Mouse (Mus musculus) kidney, postnatal 0 days (tissue): ENCODE results near the gene Syce2. TPM values are rescaled to one million over a fixed set of nuclear protein-coding genes. Genes with fewer than 3 reads are reported as not detected.

ENCODE experiments used
- ATAC-seq: fragments of 200-750 bp; cut with Nextera tagmentation; replicated peaks from 2 replicates; pipeline ENCODE4 v1.8.0; 2017; ENCODE audit warnings: low read depth, moderate number of reproducible peaks, moderate TSS enrichment, moderate library complexity; ENCODE audit not compliant: low FRiP score
- DNase-seq: peaks from one replicate; pipeline ENCODE4 v3.0.0-alpha.2; 2016; ENCODE audit warnings: low spot score
- H3K27ac ChIP-seq: fragments of 300-500 bp; sonication (generic); 2 replicates; pipeline ENCODE4 v1.5.1; 2014; ENCODE audit warnings: mild to moderate bottlenecking
- H3K27me3 ChIP-seq: fragments of 300-500 bp; sonication (generic); 2 replicates; pipeline ENCODE4 v1.6.1; 2014; ENCODE audit warnings: low read length, mixed read lengths; ENCODE audit not compliant: insufficient read depth
- H3K36me3 ChIP-seq: fragments of 300-500 bp; sonication (generic); 2 replicates; pipeline ENCODE4 v1.6.1; 2014; ENCODE audit warnings: low read length, mixed read lengths; ENCODE audit not compliant: insufficient read depth
- H3K4me1 ChIP-seq: fragments of 300-500 bp; sonication (generic); replicated peaks from 2 replicates; pipeline ENCODE4 v1.6.1; 2014; ENCODE audit warnings: antibody characterized with exemption, low read length, mixed read lengths; ENCODE audit not compliant: insufficient read depth
- H3K4me2 ChIP-seq: fragments of 300-500 bp; sonication (generic); 2 replicates; pipeline ENCODE4 v1.6.1; 2014; ENCODE audit warnings: mild to moderate bottlenecking, low read length, moderate library complexity, mixed read lengths
- H3K4me3 ChIP-seq: fragments of 300-500 bp; sonication (generic); replicated peaks from 2 replicates; pipeline ENCODE4 v1.5.1; 2014; ENCODE audit warnings: low read depth, low read length
- H3K9ac ChIP-seq: fragments of 300-500 bp; sonication (generic); 2 replicates; pipeline ENCODE4 v1.6.1; 2014; ENCODE audit warnings: low read depth, low read length
- H3K9me3 ChIP-seq: fragments of 300-500 bp; sonication (generic); replicated peaks from 2 replicates; pipeline ENCODE4 v1.6.1; 2016; ENCODE audit warnings: low read length, inconsistent platforms, mixed read lengths
- CTCF ChIP-seq: IDR thresholded peaks from 2 replicates; pipeline ENCODE4 v1.5.1; 2016; ENCODE audit warnings: antibody characterized with exemption, low read depth, mild to moderate bottlenecking, moderate library complexity
- WGBS: fragments of 180-500 bp; shearing (Covaris S2); extraction: QIAGEN DNeasy Blood & Tissue Kit; methylation state at CpG from one replicate; pipeline ENCODE4 v1.1.7; 2014; 5-methylcytosine and 5-hydroxymethylcytosine counted together
- polyA plus RNA-seq: library from polyadenylated mRNA; unstranded; fragments of >200 nt; fragmentation: Nextera tagmentation; extraction: Ambion mirVana; gene quantifications from 2 replicates; pipeline ENCODE4 v1.2.1, GENCODE M21; 2015

The Syce2 gene
- polyA plus RNA-seq, 1 experiment from 2014 or later = 43.0 TPM

GRCm38 (mm10) chr8:84832034-84832717 is 39.7 kb upstream of the Syce2 start:
- ATAC-seq = peak; percentile 38
- peak overlapping the region; percentile 95 for H3K4me3 ChIP-seq
- H3K36me3 ChIP-seq = peaks cover 32% of the 10 kb centered on the region
- H3K27me3 ChIP-seq = no peaks in the 10 kb centered on the region
- H3K4me1 ChIP-seq = no peaks in the 10 kb centered on the region
- WGBS = 1% methylated on average over 59 of the region's 59 CpGs
- peak; percentile 75 for DNase-seq
- H3K9ac ChIP-seq = peak overlapping the region; percentile 96
- no peaks in the 10 kb centered on the region for H3K9me3 ChIP-seq
- peak overlapping the region; percentile 65 for H3K4me2 ChIP-seq
- peak overlapping the region; percentile 94 for H3K27ac ChIP-seq
- TF ChIP-seq CTCF = no peak

GRCm38 (mm10) chr8:84832759-84833742 is 38.9 kb upstream of the Syce2 start:
- H3K9ac ChIP-seq = peak overlapping the region; percentile 96
- H3K4me3 ChIP-seq = peak overlapping the region; percentile 95
- no peaks in the 10 kb centered on the region; the same call in 1 of the 2 replicates for H3K4me1 ChIP-seq
- peak overlapping the region; percentile 65 for H3K4me2 ChIP-seq
- TF ChIP-seq CTCF = peak; percentile 32; the same call in 1 of the 2 replicates
- no peak for DNase-seq
- H3K27ac ChIP-seq = peak overlapping the region; percentile 94; the same call in 1 of the 2 replicates
- ATAC-seq = no peak
- H3K36me3 ChIP-seq = peaks cover 40% of the 10 kb centered on the region
- no peaks in the 10 kb centered on the region for H3K9me3 ChIP-seq
- 53% methylated on average over 10 of the region's 10 CpGs for WGBS
- H3K27me3 ChIP-seq = no peaks in the 10 kb centered on the region

GRCm38 (mm10) chr8:84834002-84834865 is 37.7 kb upstream of the Syce2 start:
- DNase-seq (no peak), ATAC-seq (no peak)
- TF ChIP-seq CTCF = no peak
- Histone ChIP-seq H3K9me3 (no peaks in the 10 kb centered on the region), H3K4me1 (no peaks in the 10 kb centered on the region; the same call in 1 of the 2 replicates), H3K9ac (no peak overlapping the region), H3K4me3 (no peak overlapping the region), H3K4me2 (no peak overlapping the region), H3K27ac (no peak overlapping the region), H3K27me3 (no peaks in the 10 kb centered on the region), H3K36me3 (peaks cover 44% of the 10 kb centered on the region)
- 86% methylated on average over 19 of the region's 19 CpGs for WGBS

DNA sequence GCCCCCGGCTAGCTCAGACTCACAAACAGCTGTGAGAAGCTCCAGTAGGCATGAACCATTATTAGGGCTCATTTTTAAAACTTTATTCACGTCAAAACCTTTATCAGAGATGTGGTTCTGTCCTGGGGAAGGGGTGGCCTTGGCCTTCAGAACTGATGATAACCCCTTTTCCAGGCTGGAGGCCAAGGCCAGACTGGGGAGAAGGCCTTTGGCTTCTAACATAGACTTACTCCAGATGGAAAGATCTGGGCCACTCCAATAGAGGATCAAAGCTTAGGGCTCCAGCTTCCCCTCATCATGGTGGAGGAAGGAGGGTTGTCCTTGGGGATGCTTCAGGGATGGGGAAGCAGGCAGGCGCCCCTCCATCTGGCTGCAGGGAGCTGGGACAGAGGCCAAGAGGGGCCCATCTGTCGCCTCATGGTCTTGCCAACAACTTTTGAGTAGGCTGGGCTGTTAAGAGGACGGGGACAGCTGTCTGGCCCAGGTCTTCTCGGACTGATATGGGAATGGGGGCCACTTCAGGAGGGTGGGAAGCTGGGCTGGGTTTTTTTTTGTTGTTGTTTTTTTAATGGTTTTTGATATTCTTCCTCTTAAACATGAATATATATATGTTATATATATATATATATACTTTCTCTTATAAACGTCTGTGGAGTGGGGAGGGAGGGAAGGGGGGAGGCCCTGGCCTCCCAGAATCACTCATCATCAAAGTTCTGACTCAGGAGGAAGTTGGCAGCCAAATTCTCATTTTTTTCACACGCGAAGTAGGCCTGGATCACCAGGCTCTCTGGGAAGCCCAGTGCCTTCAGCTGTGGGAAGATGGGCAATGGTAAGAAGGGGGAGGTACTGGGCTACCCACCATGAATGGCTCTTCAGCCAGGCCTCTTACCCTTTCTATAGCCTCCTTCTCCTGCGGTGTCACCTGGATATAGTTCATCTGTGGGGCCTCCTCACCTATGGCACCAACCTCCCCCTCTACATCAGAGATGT is 36.8 kb upstream of the Syce2 start:
- Histone ChIP-seq H3K4me2 (no peak overlapping the region), H3K36me3 (peaks cover 44% of the 10 kb centered on the region), H3K27me3 (no peaks in the 10 kb centered on the region), H3K9ac (no peak overlapping the region), H3K9me3 (no peaks in the 10 kb centered on the region), H3K4me3 (no peak overlapping the region), H3K4me1 (no peaks in the 10 kb centered on the region; the same call in 1 of the 2 replicates), H3K27ac (no peak overlapping the region)
- DNase-seq (no peak), ATAC-seq (no peak)
- WGBS = 67% methylated on average over 10 of the region's 10 CpGs
- TF ChIP-seq CTCF = no peak
